Mouse (Mus musculus): ENCODE data around the gene Cep41. TPM values are rescaled to one million over a fixed set of nuclear protein-coding genes. Genes with fewer than 3 reads are reported as not detected.

Gene Cep41
- polyA plus RNA-seq, 1 experiment, result 4.1 TPM

DNA sequence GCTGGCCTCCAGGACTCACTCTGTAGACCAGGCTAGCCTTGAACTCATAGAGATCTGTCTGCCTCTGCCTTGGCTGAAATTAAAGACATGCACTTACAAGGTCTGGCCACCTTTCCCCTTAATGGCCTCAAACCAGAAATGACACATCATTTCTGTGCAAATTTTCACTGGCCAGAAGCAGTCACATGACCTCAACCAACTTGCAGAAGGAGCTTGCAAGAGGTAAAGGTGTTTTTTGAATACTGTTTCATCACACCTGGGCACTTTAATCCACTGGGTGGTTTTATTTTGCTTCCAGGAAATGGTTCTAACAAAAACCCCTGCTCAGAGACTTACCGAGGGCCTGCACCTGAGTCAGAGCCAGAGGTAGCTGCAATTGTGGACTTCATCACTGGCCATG lies 63.6 kb downstream of the Cep41 start:
- H3K4me1 ChIP-seq (ENCODE audit: control insufficient read depth, insufficient read depth, low read length), result no peaks in the 10 kb centered on the region
- no peak overlapping the region for H3K27ac ChIP-seq (ENCODE audit: insufficient read depth, low read length)
- H3K4me3 ChIP-seq (replicated peaks; ENCODE audit: insufficient read depth, low read depth, low read length), result no peak overlapping the region
- no peak for DNase-seq
- TF ChIP-seq POLR2A (IDR thresholded peaks at IDR 0.05; ENCODE audit: borderline replicate concordance, insufficient read depth, low read length) (no peak), CTCF (IDR thresholded peaks at IDR 0.05; ENCODE audit: borderline replicate concordance, insufficient read depth, low read depth, low read length) (no peak)
- no peaks in the 10 kb centered on the region for H3K27me3 ChIP-seq (ENCODE audit: control insufficient read depth, insufficient read depth, low read length)
- WGBS, result 91% methylated on average over 1 of the region's 1 CpGs

- WGBS, result 36% methylated on average over 6 of the region's 6 CpGs
- Histone ChIP-seq H3K4me1 (ENCODE audit: control insufficient read depth, insufficient read depth, low read length) (no peaks in the 10 kb centered on the region), H3K27ac (ENCODE audit: insufficient read depth, low read length) (no peak overlapping the region), H3K27me3 (ENCODE audit: control insufficient read depth, insufficient read depth, low read length) (no peaks in the 10 kb centered on the region), H3K4me3 (replicated peaks; ENCODE audit: insufficient read depth, low read depth, low read length) (no peak overlapping the region)
- TF ChIP-seq POLR2A (IDR thresholded peaks at IDR 0.05; ENCODE audit: borderline replicate concordance, insufficient read depth, low read length) (no peak), CTCF (IDR thresholded peaks at IDR 0.05; ENCODE audit: borderline replicate concordance, insufficient read depth, low read depth, low read length) (no peak)
- peak in 1 of 2 experiments; percentile 45 for DNase-seq
Observed at GRCm38 (mm10) chr6:30628152-30628551, 65.4 kb downstream of the Cep41 start.

DNA sequence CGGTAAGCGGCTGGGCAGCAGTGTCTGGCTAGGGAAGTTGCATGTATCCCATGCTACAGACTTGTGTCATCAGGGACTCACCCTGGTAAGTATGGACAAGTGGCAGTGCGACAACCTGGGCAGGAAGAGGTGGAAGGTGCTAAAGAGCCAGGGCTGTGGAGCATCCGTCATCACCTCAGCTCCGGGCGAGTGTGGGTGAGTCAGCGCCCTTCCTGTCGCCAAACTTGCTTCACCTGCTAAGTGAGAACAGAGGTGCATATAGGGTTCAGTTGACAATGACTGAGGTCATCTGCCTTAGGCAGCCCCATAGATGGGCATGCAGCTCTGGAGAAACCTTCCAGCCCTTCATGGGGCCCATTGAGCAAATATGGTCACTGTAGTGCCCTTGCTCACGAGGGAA lies 68.8 kb downstream of the Cep41 start:
- no peak for DNase-seq
- WGBS, result 95% methylated on average over 9 of the region's 9 CpGs
- Histone ChIP-seq H3K27ac (ENCODE audit: insufficient read depth, low read length) (no peak overlapping the region), H3K4me3 (replicated peaks; ENCODE audit: insufficient read depth, low read depth, low read length) (no peak overlapping the region), H3K4me1 (ENCODE audit: control insufficient read depth, insufficient read depth, low read length) (no peaks in the 10 kb centered on the region), H3K27me3 (ENCODE audit: control insufficient read depth, insufficient read depth, low read length) (no peaks in the 10 kb centered on the region)
- TF ChIP-seq POLR2A (IDR thresholded peaks at IDR 0.05; ENCODE audit: borderline replicate concordance, insufficient read depth, low read length), result no peak
- no peak for TF ChIP-seq CTCF (IDR thresholded peaks at IDR 0.05; ENCODE audit: borderline replicate concordance, insufficient read depth, low read depth, low read length)

DNA sequence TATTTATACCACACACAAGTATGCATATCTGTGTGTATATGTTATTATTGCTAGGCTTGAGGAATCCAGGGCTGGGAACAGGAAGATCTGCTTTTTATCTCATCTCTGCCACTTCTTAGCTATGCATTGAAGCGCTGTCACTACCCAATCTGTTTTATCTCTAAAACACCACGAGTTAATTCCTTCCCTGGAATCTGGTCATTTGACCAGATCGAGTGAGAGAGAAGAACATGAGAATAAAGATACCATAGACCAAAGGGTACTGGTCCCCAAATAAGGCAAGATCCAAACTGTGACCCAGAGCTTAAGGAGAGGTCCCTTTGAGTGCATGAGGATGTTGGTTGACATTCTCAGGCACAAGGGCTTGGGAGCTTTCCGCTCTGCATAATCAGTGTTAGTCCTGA lies 71.6 kb downstream of the Cep41 start:
- no peak for TF ChIP-seq CTCF (IDR thresholded peaks at IDR 0.05; ENCODE audit: borderline replicate concordance, insufficient read depth, low read depth, low read length)
- TF ChIP-seq POLR2A (IDR thresholded peaks at IDR 0.05; ENCODE audit: borderline replicate concordance, insufficient read depth, low read length), result no peak
- Histone ChIP-seq H3K4me1 (ENCODE audit: control insufficient read depth, insufficient read depth, low read length) (peaks cover 3% of the 10 kb centered on the region), H3K27ac (ENCODE audit: insufficient read depth, low read length) (no peak overlapping the region), H3K27me3 (ENCODE audit: control insufficient read depth, insufficient read depth, low read length) (no peaks in the 10 kb centered on the region), H3K4me3 (replicated peaks; ENCODE audit: insufficient read depth, low read depth, low read length) (no peak overlapping the region)
- WGBS, result 90% methylated on average over 4 of the region's 4 CpGs
- no peak for DNase-seq

DNA sequence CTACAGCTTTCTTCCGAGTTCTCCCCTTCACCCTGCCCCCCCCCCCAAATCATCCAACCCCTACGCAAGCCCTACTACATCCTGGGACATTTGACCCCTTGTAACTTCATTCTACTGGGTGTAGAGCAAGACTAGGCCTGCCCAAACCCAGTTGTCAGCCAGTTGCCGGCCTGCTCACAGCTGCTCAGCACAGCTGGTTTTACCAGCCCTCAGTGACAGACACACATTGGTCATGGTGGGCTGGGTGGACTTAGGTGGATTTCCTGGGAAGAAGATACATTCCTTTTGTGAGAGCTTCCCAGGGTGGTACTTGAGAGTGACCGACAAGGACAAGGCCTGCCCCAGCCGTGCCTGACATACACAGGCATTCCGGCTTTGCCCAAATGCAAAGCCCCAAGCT lies 72.6 kb downstream of the Cep41 start:
- Histone ChIP-seq H3K27me3 (ENCODE audit: control insufficient read depth, insufficient read depth, low read length) (no peaks in the 10 kb centered on the region), H3K4me1 (ENCODE audit: control insufficient read depth, insufficient read depth, low read length) (peaks cover 3% of the 10 kb centered on the region), H3K27ac (ENCODE audit: insufficient read depth, low read length) (no peak overlapping the region), H3K4me3 (replicated peaks; ENCODE audit: insufficient read depth, low read depth, low read length) (no peak overlapping the region)
- DNase-seq, result no peak
- TF ChIP-seq POLR2A (IDR thresholded peaks at IDR 0.05; ENCODE audit: borderline replicate concordance, insufficient read depth, low read length) (no peak), CTCF (IDR thresholded peaks at IDR 0.05; ENCODE audit: borderline replicate concordance, insufficient read depth, low read depth, low read length) (no peak)
- 88% methylated on average over 6 of the region's 6 CpGs for WGBS

- WGBS, result 89% methylated on average over 4 of the region's 4 CpGs
- H3K4me1 ChIP-seq (ENCODE audit: control insufficient read depth, insufficient read depth, low read length), result peaks cover 3% of the 10 kb centered on the region
- H3K27me3 ChIP-seq (ENCODE audit: control insufficient read depth, insufficient read depth, low read length), result no peaks in the 10 kb centered on the region
- H3K27ac ChIP-seq (ENCODE audit: insufficient read depth, low read length), result no peak overlapping the region
- no peak overlapping the region for H3K4me3 ChIP-seq (replicated peaks; ENCODE audit: insufficient read depth, low read depth, low read length)
- TF ChIP-seq POLR2A (IDR thresholded peaks at IDR 0.05; ENCODE audit: borderline replicate concordance, insufficient read depth, low read length) (no peak), CTCF (IDR thresholded peaks at IDR 0.05; ENCODE audit: borderline replicate concordance, insufficient read depth, low read depth, low read length) (no peak)
- DNase-seq, result no peak
Observed at GRCm38 (mm10) chr6:30620591-30620990, 73.0 kb downstream of the Cep41 start.

GRCm38 (mm10) chr6:30619606-30620005 lies 73.9 kb downstream of the Cep41 start:
- no peak for DNase-seq

DNA sequence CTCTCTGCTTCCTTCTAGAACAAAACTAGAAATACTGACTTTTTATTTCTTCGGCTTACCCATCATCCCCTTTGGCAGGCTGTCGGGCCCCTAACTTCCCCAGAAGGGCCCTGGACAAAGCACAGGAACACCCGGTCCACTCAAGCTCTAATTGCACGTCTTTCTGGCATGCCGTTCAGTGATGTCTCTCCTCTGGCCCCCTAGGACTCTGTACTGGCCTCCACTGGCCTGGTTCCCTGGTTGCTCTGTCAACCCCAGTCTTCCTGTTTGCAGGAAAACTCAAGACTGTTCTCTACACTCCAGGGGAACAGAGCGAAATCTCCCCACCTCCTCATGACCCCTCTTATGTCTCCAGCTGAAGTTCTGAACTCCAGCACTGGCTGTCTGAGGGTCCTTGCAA lies 74.8 kb downstream of the Cep41 start:
- Histone ChIP-seq H3K27ac (ENCODE audit: insufficient read depth, low read length) (no peak overlapping the region), H3K4me1 (ENCODE audit: control insufficient read depth, insufficient read depth, low read length) (peaks cover 3% of the 10 kb centered on the region), H3K4me3 (replicated peaks; ENCODE audit: insufficient read depth, low read depth, low read length) (no peak overlapping the region), H3K27me3 (ENCODE audit: control insufficient read depth, insufficient read depth, low read length) (no peaks in the 10 kb centered on the region)
- TF ChIP-seq CTCF (IDR thresholded peaks at IDR 0.05; ENCODE audit: borderline replicate concordance, insufficient read depth, low read depth, low read length) (no peak), POLR2A (IDR thresholded peaks at IDR 0.05; ENCODE audit: borderline replicate concordance, insufficient read depth, low read length) (no peak)
- DNase-seq, result no peak
- 61% methylated on average over 6 of the region's 6 CpGs for WGBS

More at GRCm38 (mm10) chr6:30619606-30620005, 73.9 kb downstream of the Cep41 start:
- H3K4me1 ChIP-seq (ENCODE audit: control insufficient read depth, insufficient read depth, low read length), result peaks cover 3% of the 10 kb centered on the region
- H3K27me3 ChIP-seq (ENCODE audit: control insufficient read depth, insufficient read depth, low read length), result no peaks in the 10 kb centered on the region
- 83% methylated on average over 5 of the region's 5 CpGs for WGBS
- H3K4me3 ChIP-seq (replicated peaks; ENCODE audit: insufficient read depth, low read depth, low read length), result no peak overlapping the region
- no peak overlapping the region for H3K27ac ChIP-seq (ENCODE audit: insufficient read depth, low read length)
- TF ChIP-seq CTCF (IDR thresholded peaks at IDR 0.05; ENCODE audit: borderline replicate concordance, insufficient read depth, low read depth, low read length), result no peak
- TF ChIP-seq POLR2A (IDR thresholded peaks at IDR 0.05; ENCODE audit: borderline replicate concordance, insufficient read depth, low read length), result no peak
